Mouse (Mus musculus) skeletal muscle tissue, adult 2 months (tissue): ENCODE data around the gene Gm17660.

Source experiments
- DNase-seq: peaks from one replicate; pipeline ENCODE4 v3.0.0-alpha.2; 2012; ENCODE audit warnings: low read depth, low spot score

Gene Gm17660

GRCm38 (mm10) chr5:104077508-104077907, at the start of gene Gm17660:
TSS of gene Gm17660 (minus strand) at chr5:104077608.
- no peak for DNase-seq

- no peak for DNase-seq
These were observed 49.3 kb upstream of the Gm17660 start for GRCm38 (mm10) chr5:104126561-104127320.

GRCm38 (mm10) chr5:104124016-104124658, 46.7 kb upstream of the Gm17660 start:
- DNase-seq = no peak

GRCm38 (mm10) chr5:104115890-104116289, 38.5 kb upstream of the Gm17660 start:
- no peak for DNase-seq

GRCm38 (mm10) chr5:104115118-104115517, 37.7 kb upstream of the Gm17660 start:
- DNase-seq = peak; percentile 73

- peak; percentile 70 for DNase-seq
These were observed 36.2 kb upstream of the Gm17660 start, which contains the start of gene Sparcl1 for GRCm38 (mm10) chr5:104113491-104114172. TSS of gene Sparcl1 (minus strand) at chr5:104113733.

GRCm38 (mm10) chr5:104112511-104112910, 35.1 kb upstream of the Gm17660 start:
- no peak for DNase-seq

- no peak for DNase-seq
These were observed 34.6 kb upstream of the Gm17660 start for GRCm38 (mm10) chr5:104112016-104112415.

GRCm38 (mm10) chr5:104110171-104110920, 32.9 kb upstream of the Gm17660 start:
- no peak for DNase-seq

GRCm38 (mm10) chr5:104109516-104109915, 32.1 kb upstream of the Gm17660 start:
- peak; percentile 75 for DNase-seq

- no peak for DNase-seq
These were observed 31.5 kb upstream of the Gm17660 start for GRCm38 (mm10) chr5:104108879-104109369.

GRCm38 (mm10) chr5:104108127-104108875, 30.9 kb upstream of the Gm17660 start:
- no peak for DNase-seq

GRCm38 (mm10) chr5:104104111-104104510, 26.7 kb upstream of the Gm17660 start:
- no peak for DNase-seq

- DNase-seq = no peak
These were observed 25.8 kb upstream of the Gm17660 start for GRCm38 (mm10) chr5:104103171-104103570.

GRCm38 (mm10) chr5:104101678-104102531, 24.5 kb upstream of the Gm17660 start:
- DNase-seq = no peak

- DNase-seq = peak; percentile 57
These were observed 18.9 kb upstream of the Gm17660 start for GRCm38 (mm10) chr5:104096078-104096938.

GRCm38 (mm10) chr5:104095416-104096077, 18.1 kb upstream of the Gm17660 start:
- DNase-seq = no peak

- no peak for DNase-seq
These were observed 12.3 kb upstream of the Gm17660 start for GRCm38 (mm10) chr5:104089751-104090150.
